ENCODE assay signal across 9 mouse cellular contexts in genomic region chr2:38530955-38531381, GRCm38 (mm10). TPM values are rescaled to one million over a fixed set of nuclear protein-coding genes. Genes with fewer than 3 reads are reported as not detected.
DNase-seq lines count a peak whose midpoint lies in the region; ATAC-seq lines count a peak whose summit lies in the region.
"Had no signal": no experiment of that assay in that cellular context is flagged by ENCODE, and none has a peak within 500 bp of the region (broad histone marks: within the 10 kb centered on the region; RNA-seq: fewer than 3 reads in every experiment).

No protein-coding gene starts in this region.

- no peaks in the 10 kb centered on the region for H3K27me3 ChIP-seq in liver, embryonic 13.5 days

- H3K9me3 ChIP-seq in liver, embryonic 13.5 days (replicated peaks) = no peaks in the 10 kb centered on the region
- H3K9me3 ChIP-seq: midbrain, embryonic 12.5 days had no signal

- peak overlapping the region; percentile 75 for H3K9ac ChIP-seq in liver, embryonic 13.5 days
- H3K9ac ChIP-seq: midbrain, embryonic 12.5 days had no signal

- H3K27ac ChIP-seq in liver, embryonic 13.5 days = peak overlapping the region; percentile 90
- H3K27ac ChIP-seq: midbrain, embryonic 12.5 days had no signal

- peak; percentile 83 for DNase-seq in 416B (ENCODE audit: low read depth)
- DNase-seq in c-Kit-positive CD71-positive TER-119-negative erythroid progenitor cells, embryonic 14.5 days (ENCODE audit: low read depth) = peak; percentile 90
- DNase-seq in heart, postnatal 36 days = peak; percentile 43 to 51
- peak; percentile 93 for DNase-seq in liver, embryonic 13.5 days
- no peak for DNase-seq in cerebellum, postnatal 36 days
- no peak for DNase-seq in right cerebral cortex, postnatal 25 days
- DNase-seq in adrenal gland, postnatal 36 days = no peak

- peak; percentile 92 for ATAC-seq in liver, embryonic 13.5 days (ENCODE audit: low read depth)
- ATAC-seq in erythroid progenitor cell, adult 5-6 weeks (replicated peaks; ENCODE audit: low FRiP score, poor library complexity, severe bottlenecking) = no peak

- intact Hi-C loops in heart, postnatal 36 days (cut with DNase I) = no loop called here

- peak overlapping the region; percentile 43 for H3K4me3 ChIP-seq in liver, embryonic 13.5 days (replicated peaks)
- H3K4me3 ChIP-seq: midbrain, embryonic 12.5 days had no signal

- peaks cover 82% of the 10 kb centered on the region for H3K4me1 ChIP-seq in liver, embryonic 13.5 days (replicated peaks)

- peak overlapping the region; percentile 75 for H3K4me2 ChIP-seq in liver, embryonic 13.5 days
- H3K4me2 ChIP-seq: midbrain, embryonic 12.5 days had no signal

- H3K36me3 ChIP-seq in liver, embryonic 13.5 days = no peaks in the 10 kb centered on the region
- H3K36me3 ChIP-seq: midbrain, embryonic 12.5 days had no signal

- 7% methylated on average over 6 of the region's 6 CpGs for WGBS in liver, embryonic 13.5 days (ENCODE audit: insufficient replicate concordance)

RNA-seq across cellular contexts. Expression of gene Nek6, which starts 19.5 kb away (rescaled TPM):
- total RNA-seq in heart, postnatal 36 days (2021) = 1 to 10 TPM; 4.0 to 4.7 TPM
- 29.9 and 38.3 TPM in 2 replicates for polyA plus RNA-seq in liver, embryonic 13.5 days (2015; fragmentation: Nextera tagmentation; extraction: Ambion mirVana)
- 0.42 and 1.4 TPM in 2 replicates for total RNA-seq in erythroid progenitor cell, adult 5-6 weeks (2015; ENCODE audit: low replicate concordance)
- 0.90 and 1.2 TPM in 2 replicates for total RNA-seq in erythroid progenitor cell, adult 5-6 weeks (2017; ENCODE audit: low replicate concordance)
- 10 to 100 TPM in 1 of 2 experiments, 1 to 10 TPM in 1; 9.2 to 22.3 TPM for total RNA-seq in adrenal gland, postnatal 36 days (2021)

Comparison
In these comparisons a context has a peak if more than half of its experiments do, and no peak if none do; other contexts are left out.
1. DNase-seq: peak in 416B (single experiment), c-Kit-positive CD71-positive TER-119-negative erythroid progenitor cells, embryonic 14.5 days (single experiment), heart, postnatal 36 days (2 of 2) and liver, embryonic 13.5 days (single experiment); none in cerebellum, postnatal 36 days (0 of 2), right cerebral cortex, postnatal 25 days (single experiment) and adrenal gland, postnatal 36 days (0 of 2).